Comparison of ENCODE assay signal across 15 mouse cellular contexts in the genomic region with DNA sequence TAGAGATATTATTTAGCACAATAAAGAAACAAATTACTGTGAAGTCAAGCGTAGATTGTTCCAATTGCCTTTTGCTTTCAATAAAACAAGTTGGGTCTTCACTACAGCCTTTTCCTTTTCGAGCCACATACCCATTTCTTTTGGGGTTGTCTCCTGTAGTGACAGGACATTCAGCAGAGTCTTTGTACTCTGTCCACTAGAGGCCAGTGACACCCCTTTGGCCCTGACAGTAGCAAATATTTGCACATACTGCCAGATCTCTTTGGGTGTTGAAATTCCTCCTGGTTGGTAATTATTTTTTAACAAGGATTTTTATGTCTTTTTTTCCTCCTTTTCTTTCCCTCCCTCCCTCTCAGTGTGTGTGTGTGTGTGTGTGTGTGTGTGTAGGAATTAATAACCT. TPM values are rescaled to one million over a fixed set of nuclear protein-coding genes. Genes with fewer than 3 reads are reported as not detected.
DNase-seq lines count a peak whose midpoint lies in the region; ATAC-seq and TF ChIP-seq lines count a peak whose summit lies in the region.
"Had no signal": no experiment of that assay in that cellular context is flagged by ENCODE, and none has a peak within 500 bp of the region (broad histone marks: within the 10 kb centered on the region; RNA-seq: fewer than 3 reads in every experiment).

No protein-coding gene starts in this region.

- H3K9ac ChIP-seq in liver, embryonic 11.5 days (ENCODE audit: low read depth, low read length): no peak overlapping the region

- WGBS in cerebellum, adult 2 months: 46% methylated on average over 2 of the region's 2 CpGs
- 54% methylated on average over 2 of the region's 2 CpGs for WGBS in liver, embryonic 11.5 days

- H3K79me3 ChIP-seq in C2C12 (ENCODE audit: low read depth): no peaks in the 10 kb centered on the region

- H3ac ChIP-seq in C2C12 (ENCODE audit: control insufficient read depth, insufficient read length, low read depth): no peak overlapping the region

- DNase-seq in cerebellum, adult 2 months: peak in 1 of 2 experiments; percentile 44
- peak; percentile 6 for DNase-seq in liver
- no peak for DNase-seq in liver, embryonic 11.5 days (ENCODE audit: low spot score)
- DNase-seq in cerebellum, postnatal 10 days: peak; percentile 45 to 58
- no peak for DNase-seq in urinary bladder, postnatal 36 days (ENCODE audit: low spot score in 2 of 2)
- DNase-seq: heart, adult 11 months; thymus, adult 2 months had no signal

- no peak overlapping the region for H3K4me2 ChIP-seq in liver, embryonic 11.5 days

- TF ChIP-seq POLR2A in cerebellum, adult 2 months (IDR thresholded peaks at IDR 0.05; ENCODE audit: borderline replicate concordance, insufficient read depth, low read length): no peak

- H3K79me2 ChIP-seq in C2C12 (ENCODE audit: control insufficient read depth, insufficient read depth): no peaks in the 10 kb centered on the region

- peaks cover 7% of the 10 kb centered on the region; the same call in 1 of the 2 replicates for H3K4me1 ChIP-seq in cerebellum, adult 2 months (ENCODE audit: control insufficient read depth, insufficient read depth, low read length)
- no peaks in the 10 kb centered on the region; the same call in 1 of the 2 replicates for H3K4me1 ChIP-seq in liver, embryonic 11.5 days (replicated peaks; ENCODE audit: control insufficient read depth, insufficient read depth, low read length)

- H3K27me3 ChIP-seq in cerebellum, adult 2 months (ENCODE audit: control insufficient read depth, insufficient read depth, low read length): no peaks in the 10 kb centered on the region
- H3K27me3 ChIP-seq in liver, embryonic 11.5 days (replicated peaks; ENCODE audit: control insufficient read depth, insufficient read depth, low read length): peaks cover 13% of the 10 kb centered on the region
- peaks cover 5% of the 10 kb centered on the region for H3K27me3 ChIP-seq in C2C12 (ENCODE audit: control insufficient read depth, insufficient read depth, insufficient read length)

- H3K4me3 ChIP-seq in cerebellum, adult 2 months (replicated peaks; ENCODE audit: insufficient read depth, low read depth, low read length): no peak overlapping the region
- H3K4me3 ChIP-seq in liver, embryonic 11.5 days (ENCODE audit: low read depth, low read length): no peak overlapping the region
- no peak overlapping the region for H3K4me3 ChIP-seq in C2C12 (ENCODE audit: insufficient read depth, poor library complexity, severe bottlenecking)
- H3K4me3 ChIP-seq: midbrain, embryonic 10.5 days had no signal

- H3K27ac ChIP-seq in cerebellum, adult 2 months (ENCODE audit: insufficient read depth, low read length): no peak overlapping the region
- H3K27ac ChIP-seq in liver, embryonic 11.5 days (ENCODE audit: low read depth, low read length): no peak overlapping the region
- H3K27ac ChIP-seq: midbrain, embryonic 10.5 days had no signal

- TF ChIP-seq CTCF in cerebellum, adult 2 months (IDR thresholded peaks at IDR 0.05; ENCODE audit: borderline replicate concordance, insufficient read depth, low read depth, low read length): peak; percentile 50; the same call in 1 of the 2 replicates
- peak; percentile 26 for TF ChIP-seq CTCF in C2C12 (IDR thresholded peaks at IDR 0.05; ENCODE audit: control insufficient read depth, insufficient read depth, insufficient read length)

- no peaks in the 10 kb centered on the region for H3K9me3 ChIP-seq in liver, embryonic 11.5 days (ENCODE audit: control insufficient read depth, low read length)
- H3K9me3 ChIP-seq: midbrain, embryonic 10.5 days had no signal

- H3K36me3 ChIP-seq in liver, embryonic 11.5 days (ENCODE audit: control insufficient read depth, insufficient read depth, low read length): no peaks in the 10 kb centered on the region
- no peaks in the 10 kb centered on the region for H3K36me3 ChIP-seq in C2C12 (ENCODE audit: control insufficient read depth, insufficient read depth)
- H3K36me3 ChIP-seq: midbrain, embryonic 10.5 days had no signal

- ATAC-seq in cerebellum, adult (ENCODE audit: insufficient number of reproducible peaks, low FRiP score, low TSS enrichment): no peak
- no peak for ATAC-seq in liver, embryonic 11.5 days (replicated peaks; ENCODE audit: low FRiP score)
- no peak for ATAC-seq in activated CD4-positive, CD25-positive, alpha-beta regulatory T cell, adult 4 months

TF ChIP-seq in C2C12, 6 proteins besides CTCF, POLR2A, EP300 and RAD21:
- TF ChIP-seq MYOD1 (IDR thresholded peaks at IDR 0.05; ENCODE audit: control insufficient read depth, insufficient read length, low read depth): no peak
- no peak for TF ChIP-seq CEBPB (IDR thresholded peaks at IDR 0.05; ENCODE audit: low read depth)
- no peak for TF ChIP-seq MAX (IDR thresholded peaks at IDR 0.05)
- no peak for TF ChIP-seq FOSL1 (IDR thresholded peaks at IDR 0.05; ENCODE audit: insufficient read depth, low read length, poor library complexity, severe bottlenecking)
- TF ChIP-seq MYOG (IDR thresholded peaks at IDR 0.05; ENCODE audit: control insufficient read depth, extremely low read depth, insufficient read length): no peak
- TF ChIP-seq USF1 (IDR thresholded peaks at IDR 0.05; ENCODE audit: low read depth): no peak

RNA-seq across cellular contexts. Expression of a gene that starts 31.0 kb away (rescaled TPM):
- polyA plus RNA-seq in cerebellum, adult 2 months (2012; rRNA removed): 0.38 and 0.40 TPM in 2 replicates
- not detected in 2 replicates for polyA plus RNA-seq in liver, embryonic 11.5 days (2014; fragmentation: Nextera tagmentation; extraction: Ambion mirVana)
- polyA plus RNA-seq in C2C12 (2012; fragmentation: generic; extraction: Trizol): not detected
- polyA plus RNA-seq in activated CD4-positive, CD25-positive, alpha-beta regulatory T cell, adult 4 months (2017; shearing (Covaris generic)): not detected
- polyA plus RNA-seq: heart, embryonic 16.5 days; kidney, embryonic 16.5 days; limb, embryonic 11.5 days; lung, embryonic 16.5 days had no signal

Comparison
In these comparisons a context has a peak if more than half of its experiments do, and no peak if none do; other contexts are left out.
1. DNase-seq: peak in liver (single experiment) and cerebellum, postnatal 10 days (2 of 2); none in liver, embryonic 11.5 days (single experiment) and urinary bladder, postnatal 36 days (0 of 2).